Mouse (Mus musculus) heart, adult 2 months (tissue): Measurements from ENCODE around the gene Col13a1. TPM values are rescaled to one million over a fixed set of nuclear protein-coding genes. Genes with fewer than 3 reads are reported as not detected.

ENCODE experiments used
- DNase-seq, 2 experiments: peaks; one replicate each; pipeline ENCODE4 v3.0.0; 2021
- H3K27ac ChIP-seq: fragments of 200-600 bp; 2 replicates; pipeline ENCODE4 v1.8.1; 2022
- H3K27me3 ChIP-seq: fragments of 200-500 bp; 2 replicates; pipeline ENCODE4 v1.6.1; 2012; ENCODE audit warnings: mild to moderate bottlenecking, low read length, inconsistent platforms, mixed read lengths; ENCODE audit not compliant: control insufficient read depth, insufficient read depth
- H3K36me3 ChIP-seq: fragments of 200-500 bp; 2 replicates; pipeline ENCODE4 v1.6.1; 2012; ENCODE audit warnings: low read length, inconsistent platforms; ENCODE audit not compliant: control insufficient read depth, insufficient read depth
- H3K4me1 ChIP-seq: fragments of 200-500 bp; 2 replicates; pipeline ENCODE4 v1.6.1; 2011; ENCODE audit warnings: low read length; ENCODE audit not compliant: control insufficient read depth, insufficient read depth
- H3K4me3 ChIP-seq: fragments of 200-600 bp; 2 replicates; pipeline ENCODE4 v1.8.1; 2022
- H3K79me2 ChIP-seq: fragments of 200-500 bp; replicated peaks from 2 replicates; pipeline ENCODE4 v1.6.1; 2012; ENCODE audit warnings: mild to moderate bottlenecking, inconsistent platforms, low read length, moderate library complexity, mixed read lengths; ENCODE audit not compliant: control insufficient read depth, insufficient read depth
- H3K9ac ChIP-seq: fragments of 200-500 bp; 2 replicates; pipeline ENCODE4 v1.6.1; 2012; ENCODE audit warnings: low read depth, mild to moderate bottlenecking, control low read depth, inconsistent platforms, low read length, mixed read lengths
- CTCF ChIP-seq: fragments of 200-600 bp; IDR thresholded peaks from 2 replicates; pipeline ENCODE4 v1.8.1; 2022; ENCODE audit warnings: antibody characterized with exemption, mild to moderate bottlenecking, moderate library complexity
- EP300 ChIP-seq: fragments of 200-500 bp; IDR thresholded peaks from 2 replicates; pipeline ENCODE4 v1.6.1; 2011; ENCODE audit warnings: low read depth, low read length, control low read depth; ENCODE audit not compliant: insufficient read depth
- POLR2A ChIP-seq: fragments of 200-500 bp; IDR thresholded peaks from 2 replicates; pipeline ENCODE4 v1.6.1; 2011; ENCODE audit warnings: mild to moderate bottlenecking, low read depth, low read length, control low read depth; ENCODE audit not compliant: insufficient read depth
- whole genome bisulfite sequencing: fragments of 180-500 bp; shearing (Covaris S2); methylation state at CpG from one replicate; pipeline ENCODE4 v1.1.7; 2018; 5-methylcytosine and 5-hydroxymethylcytosine counted together
- intact Hi-C: fragments of 180-260 bp; cut with DNase I; formaldehyde crosslinking; loops from one replicate; pipeline ENCODE4 v1.15.1; 2025
- polyA plus RNA-seq: library from polyadenylated mRNA; depleted of rRNA; stranded (reverse); fragments of >200 nt; gene quantifications from 2 replicates; pipeline ENCODE4 v1.2.3, GENCODE M21; 2012
- total RNA-seq, 2 experiments: library from RNA; stranded (reverse); gene quantifications; 2 replicates each; pipeline ENCODE4 v1.2.3; 2021

Col13a1 gene
- total and polyA plus RNA-seq, 3 experiments, result 0.34 to 0.45 (median 0.43) TPM

GRCm38 (mm10) chr10:61827950-61828936 lies 150.7 kb downstream of the Col13a1 start:
- WGBS, result 89% methylated on average over 32 of the region's 32 CpGs
- H3K9ac ChIP-seq, result no peak overlapping the region
- H3K4me1 ChIP-seq, result 0 out of 2 replicates have a peak, but pooled peaks cover 1% of the 10 kb centered on the region
- no peak overlapping the region for H3K4me3 ChIP-seq
- TF ChIP-seq EP300, result no peak
- TF ChIP-seq CTCF, result no peak
- no peak for TF ChIP-seq POLR2A
- DNase-seq, result no peak
- no peaks in the 10 kb centered on the region for H3K36me3 ChIP-seq
- H3K27ac ChIP-seq, result no peak overlapping the region
- H3K79me2 ChIP-seq, result no peaks in the 10 kb centered on the region
- intact Hi-C loops, result no loop called here
- no peaks in the 10 kb centered on the region for H3K27me3 ChIP-seq

GRCm38 (mm10) chr10:61826753-61827435 lies 152.0 kb downstream of the Col13a1 start:
- no peak for DNase-seq
- no peaks in the 10 kb centered on the region for H3K27me3 ChIP-seq
- H3K27ac ChIP-seq, result no peak overlapping the region
- 46% methylated on average over 16 of the region's 16 CpGs for WGBS
- no peak for TF ChIP-seq EP300
- no peaks in the 10 kb centered on the region for H3K36me3 ChIP-seq
- H3K79me2 ChIP-seq, result no peaks in the 10 kb centered on the region
- intact Hi-C loops, result no loop called here
- H3K9ac ChIP-seq, result no peak overlapping the region
- H3K4me3 ChIP-seq, result no peak overlapping the region
- 0 out of 2 replicates have a peak, but pooled peaks cover 1% of the 10 kb centered on the region for H3K4me1 ChIP-seq

GRCm38 (mm10) chr10:61825979-61826752 lies 152.7 kb downstream of the Col13a1 start:
- no peaks in the 10 kb centered on the region for H3K27me3 ChIP-seq
- H3K36me3 ChIP-seq, result no peaks in the 10 kb centered on the region
- H3K27ac ChIP-seq, result no peak overlapping the region
- no peak overlapping the region for H3K9ac ChIP-seq
- DNase-seq, result no peak
- H3K4me3 ChIP-seq, result no peak overlapping the region
- no peak for TF ChIP-seq POLR2A
- intact Hi-C loops, result no loop called here
- H3K79me2 ChIP-seq, result no peaks in the 10 kb centered on the region
- 0 out of 2 replicates have a peak, but pooled peaks cover 1% of the 10 kb centered on the region for H3K4me1 ChIP-seq
- WGBS, result 69% methylated on average over 13 of the region's 13 CpGs

GRCm38 (mm10) chr10:61825536-61825935 lies 153.4 kb downstream of the Col13a1 start:
- no peak overlapping the region for H3K9ac ChIP-seq
- H3K27me3 ChIP-seq, result no peaks in the 10 kb centered on the region
- no peak overlapping the region for H3K4me3 ChIP-seq
- intact Hi-C loops, result no loop called here
- 0 out of 2 replicates have a peak, but pooled peaks cover 1% of the 10 kb centered on the region for H3K4me1 ChIP-seq
- H3K27ac ChIP-seq, result no peak overlapping the region
- no peaks in the 10 kb centered on the region for H3K79me2 ChIP-seq
- 59% methylated on average over 5 of the region's 5 CpGs for WGBS
- no peaks in the 10 kb centered on the region for H3K36me3 ChIP-seq
- no peak for DNase-seq
- no peak for TF ChIP-seq POLR2A
- no peak for TF ChIP-seq CTCF
- TF ChIP-seq EP300, result no peak

GRCm38 (mm10) chr10:61823731-61824115 lies 155.2 kb downstream of the Col13a1 start:
- Histone ChIP-seq H3K4me1 (0 out of 2 replicates have a peak, but pooled peaks cover 1% of the 10 kb centered on the region), H3K36me3 (no peaks in the 10 kb centered on the region), H3K4me3 (no peak overlapping the region), H3K79me2 (no peaks in the 10 kb centered on the region), H3K27ac (no peak overlapping the region), H3K27me3 (no peaks in the 10 kb centered on the region), H3K9ac (no peak overlapping the region)
- TF ChIP-seq POLR2A (no peak), CTCF (no peak), EP300 (no peak)
- 66% methylated on average over 4 of the region's 4 CpGs for WGBS
- no peak for DNase-seq
- intact Hi-C loops, result no loop called here
